Mouse (Mus musculus): ENCODE data around the gene Ano2. TPM values are rescaled to one million over a fixed set of nuclear protein-coding genes. Genes with fewer than 3 reads are reported as not detected.

Ano2 gene
- polyA plus RNA-seq (2016; fragmentation: Nextera tagmentation; extraction: Ambion mirVana) = 0.27 TPM in 1 of 2 replicates, not detected in the other

GRCm38 (mm10) chr6:125690057-125690703 lies at the start of gene Ano2:
Gene Ano2, plus strand, starts transcription at chr6:125690419.
- Histone ChIP-seq H3K27ac (no peak within 1 kb of the TSS), H3K4me1 (replicated peaks) (peaks cover 14% of the 10 kb centered on the region), H3K9ac (replicated peaks) (0 out of 2 replicates have a peak within 1 kb of the TSS, but pooled peaks have one; percentile 1), H3K36me3 (no peaks in the 10 kb centered on the region), H3K9me3 (no peaks in the 10 kb centered on the region), H3K4me3 (replicated peaks) (peak within 1 kb of the TSS; percentile 19), H3K27me3 (peaks cover 34% of the 10 kb centered on the region), H3K4me2 (peak within 1 kb of the TSS; percentile 54)
- ATAC-seq (ENCODE audit: insufficient number of reproducible peaks, insufficient read depth, low FRiP score, low TSS enrichment, low read depth) = peak; percentile 56; the same call in 1 of the 2 replicates
- WGBS = 3% methylated on average over 20 of the region's 20 CpGs

- Histone ChIP-seq H3K4me3 (replicated peaks) (no peak overlapping the region), H3K4me1 (replicated peaks) (no peaks in the 10 kb centered on the region), H3K9me3 (no peaks in the 10 kb centered on the region), H3K27me3 (peaks cover 6% of the 10 kb centered on the region; the same call in 1 of the 2 replicates), H3K4me2 (no peak overlapping the region), H3K9ac (replicated peaks) (no peak overlapping the region), H3K27ac (no peak overlapping the region), H3K36me3 (no peaks in the 10 kb centered on the region)
- no peak for ATAC-seq (ENCODE audit: insufficient number of reproducible peaks, insufficient read depth, low FRiP score, low TSS enrichment, low read depth)
- 62% methylated on average over 4 of the region's 4 CpGs for WGBS
These were observed 49.7 kb upstream of the Ano2 start for GRCm38 (mm10) chr6:125640486-125640885.

GRCm38 (mm10) chr6:125641146-125641545 lies 49.1 kb upstream of the Ano2 start:
- Histone ChIP-seq H3K9me3 (no peaks in the 10 kb centered on the region), H3K4me1 (replicated peaks) (no peaks in the 10 kb centered on the region), H3K9ac (replicated peaks) (no peak overlapping the region), H3K4me2 (no peak overlapping the region), H3K36me3 (no peaks in the 10 kb centered on the region), H3K27me3 (peaks cover 6% of the 10 kb centered on the region; the same call in 1 of the 2 replicates), H3K27ac (no peak overlapping the region), H3K4me3 (replicated peaks) (no peak overlapping the region)
- ATAC-seq (ENCODE audit: insufficient number of reproducible peaks, insufficient read depth, low FRiP score, low TSS enrichment, low read depth) = no peak
- WGBS = 86% methylated on average over 8 of the region's 8 CpGs

- ATAC-seq (ENCODE audit: insufficient number of reproducible peaks, insufficient read depth, low FRiP score, low TSS enrichment, low read depth) = no peak
- 82% methylated on average over 12 of the region's 12 CpGs for WGBS
These were observed 41.3 kb upstream of the Ano2 start for GRCm38 (mm10) chr6:125648964-125649363.

GRCm38 (mm10) chr6:125651335-125651734 lies 38.9 kb upstream of the Ano2 start:
- WGBS = 78% methylated on average over 3 of the region's 3 CpGs
- no peak for ATAC-seq (ENCODE audit: insufficient number of reproducible peaks, insufficient read depth, low FRiP score, low TSS enrichment, low read depth)
- H3K4me3 ChIP-seq (replicated peaks) = no peak overlapping the region

More at GRCm38 (mm10) chr6:125648964-125649363, 41.3 kb upstream of the Ano2 start:
- Histone ChIP-seq H3K4me3 (replicated peaks) (no peak overlapping the region), H3K9ac (replicated peaks) (no peak overlapping the region), H3K27ac (no peak overlapping the region), H3K4me2 (no peak overlapping the region), H3K4me1 (replicated peaks) (no peaks in the 10 kb centered on the region), H3K36me3 (no peaks in the 10 kb centered on the region), H3K27me3 (no peaks in the 10 kb centered on the region), H3K9me3 (no peaks in the 10 kb centered on the region)

GRCm38 (mm10) chr6:125653416-125653815 lies 36.8 kb upstream of the Ano2 start:
- no peaks in the 10 kb centered on the region for H3K27me3 ChIP-seq
- H3K4me2 ChIP-seq = no peak overlapping the region
- no peak overlapping the region for H3K9ac ChIP-seq (replicated peaks)
- no peaks in the 10 kb centered on the region for H3K9me3 ChIP-seq
- H3K4me1 ChIP-seq (replicated peaks) = 0 out of 2 replicates have a peak, but pooled peaks cover 3% of the 10 kb centered on the region
- no peaks in the 10 kb centered on the region for H3K36me3 ChIP-seq
- ATAC-seq (ENCODE audit: insufficient number of reproducible peaks, insufficient read depth, low FRiP score, low TSS enrichment, low read depth) = no peak
- H3K27ac ChIP-seq = no peak overlapping the region
- 74% methylated on average over 1 of the region's 1 CpGs for WGBS
- no peak overlapping the region for H3K4me3 ChIP-seq (replicated peaks)

More at GRCm38 (mm10) chr6:125651335-125651734, 38.9 kb upstream of the Ano2 start:
- Histone ChIP-seq H3K27me3 (no peaks in the 10 kb centered on the region), H3K27ac (no peak overlapping the region), H3K4me2 (no peak overlapping the region), H3K36me3 (no peaks in the 10 kb centered on the region), H3K4me1 (replicated peaks) (0 out of 2 replicates have a peak, but pooled peaks cover 3% of the 10 kb centered on the region), H3K9ac (replicated peaks) (no peak overlapping the region), H3K9me3 (no peaks in the 10 kb centered on the region)

- H3K9me3 ChIP-seq = no peaks in the 10 kb centered on the region
- no peaks in the 10 kb centered on the region for H3K36me3 ChIP-seq
- H3K4me3 ChIP-seq (replicated peaks) = no peak overlapping the region
- peaks cover 9% of the 10 kb centered on the region; the same call in 1 of the 2 replicates for H3K4me1 ChIP-seq (replicated peaks)
- H3K9ac ChIP-seq (replicated peaks) = no peak overlapping the region
- H3K4me2 ChIP-seq = no peak overlapping the region
- no peak for ATAC-seq (ENCODE audit: insufficient number of reproducible peaks, insufficient read depth, low FRiP score, low TSS enrichment, low read depth)
- H3K27me3 ChIP-seq = no peaks in the 10 kb centered on the region
- H3K27ac ChIP-seq = no peak overlapping the region
- 83% methylated on average over 13 of the region's 13 CpGs for WGBS
These were observed 33.3 kb upstream of the Ano2 start for GRCm38 (mm10) chr6:125656921-125657320.

GRCm38 (mm10) chr6:125657966-125658365 lies 32.3 kb upstream of the Ano2 start:
- H3K9me3 ChIP-seq = no peaks in the 10 kb centered on the region
- no peak overlapping the region for H3K4me2 ChIP-seq
- H3K4me3 ChIP-seq (replicated peaks) = no peak overlapping the region
- H3K9ac ChIP-seq (replicated peaks) = no peak overlapping the region
- no peaks in the 10 kb centered on the region for H3K36me3 ChIP-seq
- no peak overlapping the region for H3K27ac ChIP-seq
- peaks cover 9% of the 10 kb centered on the region; the same call in 1 of the 2 replicates for H3K4me1 ChIP-seq (replicated peaks)
- 87% methylated on average over 5 of the region's 5 CpGs for WGBS
- H3K27me3 ChIP-seq = no peaks in the 10 kb centered on the region
- no peak for ATAC-seq (ENCODE audit: insufficient number of reproducible peaks, insufficient read depth, low FRiP score, low TSS enrichment, low read depth)

GRCm38 (mm10) chr6:125661106-125661877 lies 28.9 kb upstream of the Ano2 start:
- H3K9ac ChIP-seq (replicated peaks) = no peak overlapping the region
- no peaks in the 10 kb centered on the region for H3K9me3 ChIP-seq
- ATAC-seq (ENCODE audit: insufficient number of reproducible peaks, insufficient read depth, low FRiP score, low TSS enrichment, low read depth) = peak; percentile 42; the same call in 1 of the 2 replicates
- peaks cover 3% of the 10 kb centered on the region; the same call in 1 of the 2 replicates for H3K27me3 ChIP-seq
- peaks cover 5% of the 10 kb centered on the region; the same call in 1 of the 2 replicates for H3K4me1 ChIP-seq (replicated peaks)
- H3K27ac ChIP-seq = peak overlapping the region; percentile 45; the same call in 1 of the 2 replicates
- WGBS = 45% methylated on average over 14 of the region's 14 CpGs
- H3K36me3 ChIP-seq = no peaks in the 10 kb centered on the region
- H3K4me2 ChIP-seq = no peak overlapping the region
- H3K4me3 ChIP-seq (replicated peaks) = no peak overlapping the region

- Histone ChIP-seq H3K4me2 (no peak overlapping the region), H3K4me1 (replicated peaks) (peaks cover 5% of the 10 kb centered on the region; the same call in 1 of the 2 replicates), H3K27ac (no peak overlapping the region), H3K9me3 (no peaks in the 10 kb centered on the region), H3K27me3 (peaks cover 3% of the 10 kb centered on the region; the same call in 1 of the 2 replicates), H3K36me3 (no peaks in the 10 kb centered on the region), H3K4me3 (replicated peaks) (no peak overlapping the region), H3K9ac (replicated peaks) (no peak overlapping the region)
- no peak for ATAC-seq (ENCODE audit: insufficient number of reproducible peaks, insufficient read depth, low FRiP score, low TSS enrichment, low read depth)
- 76% methylated on average over 2 of the region's 2 CpGs for WGBS
These were observed 26.3 kb upstream of the Ano2 start for GRCm38 (mm10) chr6:125663906-125664305.

GRCm38 (mm10) chr6:125671835-125672234 lies 18.4 kb upstream of the Ano2 start:
- Histone ChIP-seq H3K4me3 (replicated peaks) (no peak overlapping the region), H3K27ac (no peak overlapping the region), H3K36me3 (no peaks in the 10 kb centered on the region), H3K4me1 (replicated peaks) (no peaks in the 10 kb centered on the region), H3K9ac (replicated peaks) (no peak overlapping the region), H3K27me3 (no peaks in the 10 kb centered on the region), H3K4me2 (no peak overlapping the region), H3K9me3 (no peaks in the 10 kb centered on the region)
- WGBS = 87% methylated on average over 3 of the region's 3 CpGs
- no peak for ATAC-seq (ENCODE audit: insufficient number of reproducible peaks, insufficient read depth, low FRiP score, low TSS enrichment, low read depth)

Data from limb, embryonic 12.5 days (tissue).